Mouse (Mus musculus) B cell, adult 67 days (primary cell): Measurements from ENCODE around the gene Bod1l. TPM values are rescaled to one million over a fixed set of nuclear protein-coding genes. Genes with fewer than 3 reads are reported as not detected.

ENCODE experiments used
- total RNA-seq, 2 experiments: library from RNA; stranded (reverse); gene quantifications; 4 replicates each; pipeline ENCODE4 v1.2.4; 2023

The Bod1l gene
- 10 to 100 TPM; 45.9 to 47.9 TPM for total RNA-seq

DNA sequence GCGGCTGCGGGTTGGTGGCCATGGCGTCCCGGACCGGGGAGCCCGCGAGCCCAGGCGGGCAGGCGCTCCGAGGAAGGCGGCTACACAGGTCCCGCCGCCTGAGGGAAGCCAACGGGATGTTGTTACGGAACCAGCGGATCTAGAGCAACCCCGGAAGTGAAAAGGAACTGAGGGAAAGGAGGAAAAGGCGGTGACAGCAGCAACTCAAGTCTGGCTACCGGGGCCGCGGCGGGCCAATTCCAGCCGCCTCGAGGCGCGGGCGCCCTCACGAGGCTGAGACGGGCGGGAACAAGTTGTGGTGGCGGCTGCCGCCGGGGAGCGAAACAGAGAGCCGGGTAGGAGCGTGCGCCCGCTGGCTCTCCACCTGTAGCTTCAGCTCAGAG lies at the start of gene Bod1l:
Gene Bod1l, minus strand, starts transcription at position 169 of the 383 bp plus-strand sequence.

DNA sequence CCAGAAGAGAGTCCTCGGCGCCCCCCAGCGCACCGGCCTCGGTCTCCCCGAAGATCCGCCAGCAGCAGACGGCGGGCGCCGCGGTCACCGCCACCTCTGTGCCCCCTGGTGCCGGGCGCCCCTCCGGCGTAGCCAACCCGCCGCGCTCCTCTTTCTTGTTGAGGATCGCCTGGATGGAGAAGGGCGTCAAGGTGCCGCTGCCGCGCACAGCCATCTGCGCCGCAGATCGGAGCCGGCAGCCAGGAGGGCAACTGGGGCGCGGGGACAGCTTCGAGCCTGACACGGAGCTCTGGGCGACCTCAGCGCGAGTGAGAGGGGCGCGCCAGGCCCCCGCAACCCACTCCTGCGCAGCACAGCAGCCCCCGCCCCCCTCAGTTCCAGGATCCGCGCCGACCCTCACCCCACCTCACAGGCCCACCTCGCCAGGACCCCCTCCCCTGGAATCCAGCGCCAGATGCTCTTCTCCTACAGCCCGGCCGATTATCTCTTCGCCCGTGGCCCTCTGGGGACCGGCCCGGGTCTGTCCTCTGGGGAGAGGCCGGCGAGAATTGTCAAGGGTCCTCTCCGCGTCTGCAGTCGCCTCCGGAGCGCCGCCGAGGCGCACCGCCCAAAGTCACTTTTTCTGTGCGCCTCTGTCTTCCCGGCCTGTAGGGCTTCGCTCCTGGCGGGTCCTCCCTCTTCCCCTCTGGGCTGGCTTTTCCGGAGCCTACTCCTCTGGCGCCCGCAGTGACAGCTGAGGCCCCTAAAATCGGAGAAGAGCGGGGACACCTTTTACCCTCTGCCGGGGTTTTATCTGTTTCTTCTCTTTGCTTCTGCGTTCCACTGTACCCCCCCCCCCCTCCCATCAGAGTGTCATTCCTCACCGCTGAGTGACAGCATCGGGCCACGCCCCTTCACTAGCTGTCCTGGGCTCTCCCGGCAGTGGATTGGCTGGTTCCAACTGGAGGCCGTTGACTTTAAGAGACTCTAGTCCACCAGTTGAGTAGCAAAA lies 80.1 kb downstream of the Bod1l start, which contains the start of gene Nkx3-2:
Gene Nkx3-2, minus strand, starts transcription at position 771 of the 991 bp plus-strand sequence.

Other genes starting within 250 kb of the Bod1l start
- gene Rab28, start 136.2 kb downstream of the Bod1l start, total RNA-seq, result 10 to 100 TPM; 28.9 to 34.2 TPM
- gene Nkx3-2, start 79.8 kb downstream of the Bod1l start, total RNA-seq, result not detected
- gene Gm16223, start 223.6 kb upstream of the Bod1l start, total RNA-seq, result under 1 TPM in 1 of 2 experiments, not detected in 1; 0.29 TPM